Mouse (Mus musculus) adrenal gland, adult 10 weeks (tissue): ENCODE measurements around the gene Tle2. TPM values are rescaled to one million over a fixed set of nuclear protein-coding genes. Genes with fewer than 3 reads are reported as not detected.

Source experiments
- polyA plus RNA-seq: library from polyadenylated mRNA; stranded (reverse); fragments of 350-450 nt; fragmentation: Illumina TruSeq; extraction: RNeasy Lipid Tissue Mini Kit (QIAGEN cat#74804); gene quantifications from one replicate; pipeline ENCODE4 v1.2.3, GENCODE M21; 2014; ENCODE audit warnings: low read depth, low replicate concordance

Gene Tle2
- 4.4 TPM for polyA plus RNA-seq

GRCm38 (mm10) chr10:81574081-81575056 lies at the start of gene Tle2:
Gene Tle2, plus strand, starts transcription at chr10:81574561.

GRCm38 (mm10) chr10:81545161-81545747 lies 29.1 kb upstream of the Tle2 start, which contains the start of gene Gna11:
Gene Gna11, minus strand, starts transcription at chr10:81545190.

GRCm38 (mm10) chr10:81559163-81559626 lies 15.2 kb upstream of the Tle2 start, which contains the start of gene Aes:
Gene Aes, plus strand, starts transcription at chr10:81559488.

GRCm38 (mm10) chr10:81600738-81601203 lies 26.4 kb downstream of the Tle2 start, which contains the start of gene Tle6:
Gene Tle6, minus strand, starts transcription at chr10:81601073.

GRCm38 (mm10) chr10:81605974-81606751 lies 31.8 kb downstream of the Tle2 start, which contains the start of gene BC025920:
Gene BC025920, plus strand, starts transcription at chr10:81606270.

GRCm38 (mm10) chr10:81626994-81627835 lies 52.9 kb downstream of the Tle2 start, which contains the start of gene Sirt6:
Gene Sirt6, minus strand, starts transcription at chr10:81627797.

GRCm38 (mm10) chr10:81628390-81628789 lies 54.0 kb downstream of the Tle2 start, which contains the start of gene Ankrd24:
Gene Ankrd24, plus strand, starts transcription at chr10:81628540.

Other genes starting within 250 kb of the Tle2 start
- gene Tbxa2r, start 245.8 kb upstream of the Tle2 start, polyA plus RNA-seq: not detected
- not detected for gene Gipc3, start 231.3 kb upstream of the Tle2 start, polyA plus RNA-seq
- 7.1 TPM for gene Hmg20b, start 224.1 kb upstream of the Tle2 start, polyA plus RNA-seq
- gene Mfsd12, start 217.1 kb upstream of the Tle2 start, polyA plus RNA-seq: 0.23 TPM
- not detected for gene 4930404N11Rik, start 208.7 kb upstream of the Tle2 start, polyA plus RNA-seq
- 0.35 TPM for gene Fzr1, start 196.0 kb upstream of the Tle2 start, polyA plus RNA-seq
- gene Dohh, start 190.1 kb upstream of the Tle2 start, polyA plus RNA-seq: not detected
- not detected for gene Gm48551, start 190.1 kb upstream of the Tle2 start, polyA plus RNA-seq
- gene Gm48552, start 185.6 kb upstream of the Tle2 start, polyA plus RNA-seq: not detected
- not detected for gene Smim24, start 181.5 kb upstream of the Tle2 start, polyA plus RNA-seq
- 16.6 TPM for gene Nfic, start 118.9 kb upstream of the Tle2 start, polyA plus RNA-seq
- gene Celf5, start 91.9 kb upstream of the Tle2 start, polyA plus RNA-seq: 0.23 TPM
- not detected for gene Ncln, start 78.2 kb upstream of the Tle2 start, polyA plus RNA-seq
- gene S1pr4, start 74.4 kb upstream of the Tle2 start, polyA plus RNA-seq: not detected
- gene Gna15, start 50.3 kb upstream of the Tle2 start, polyA plus RNA-seq: not detected
- 4.8 TPM for gene Gna11, start 29.4 kb upstream of the Tle2 start, polyA plus RNA-seq
- 30.2 TPM for gene Aes, start 15.1 kb upstream of the Tle2 start, polyA plus RNA-seq
- 2.6 TPM for gene Tle6, start 26.5 kb downstream of the Tle2 start, polyA plus RNA-seq
- gene BC025920, start 31.7 kb downstream of the Tle2 start, polyA plus RNA-seq: 1.3 TPM
- gene Sirt6, start 53.2 kb downstream of the Tle2 start, polyA plus RNA-seq: not detected
- gene Ankrd24, start 54.0 kb downstream of the Tle2 start, polyA plus RNA-seq: 3.0 TPM
- 14.4 TPM for gene Gm10778, start 74.5 kb downstream of the Tle2 start, polyA plus RNA-seq
- gene Zfp433, start 130.3 kb downstream of the Tle2 start, polyA plus RNA-seq: 30.4 TPM
- 15.6 TPM for gene Gm3055, start 196.6 kb downstream of the Tle2 start, polyA plus RNA-seq
- gene Gm4767, start 237.6 kb downstream of the Tle2 start, polyA plus RNA-seq: 3.4 TPM